Mouse (Mus musculus) bone marrow, adult 2 months (tissue): ENCODE results near the gene Il1r2. TPM values are rescaled to one million over a fixed set of nuclear protein-coding genes. Genes with fewer than 3 reads are reported as not detected.

Experiments used
- H3K27ac ChIP-seq: fragments of 200-500 bp; 2 replicates; pipeline ENCODE4 v1.5.1; 2012; ENCODE audit warnings: low read depth, mild to moderate bottlenecking, control low read depth, inconsistent platforms, low read length; ENCODE audit not compliant: control insufficient read depth, poor library complexity, insufficient read depth
- H3K4me1 ChIP-seq: fragments of 200-500 bp; 2 replicates; pipeline ENCODE4 v1.6.1; 2011; ENCODE audit warnings: low read length; ENCODE audit not compliant: control insufficient read depth, insufficient read depth
- H3K4me3 ChIP-seq: fragments of 200-500 bp; replicated peaks from 2 replicates; pipeline ENCODE3; 2011; ENCODE audit warnings: mild to moderate bottlenecking, low read depth, low read length, control low read depth; ENCODE audit not compliant: control insufficient read depth
- CTCF ChIP-seq: fragments of 200-500 bp; IDR thresholded peaks from 2 replicates; pipeline ENCODE4 v1.5.1; 2011; ENCODE audit warnings: low read length, control low read depth; ENCODE audit not compliant: control insufficient read depth, insufficient read depth
- POLR2A ChIP-seq: fragments of 200-500 bp; IDR thresholded peaks from 2 replicates; pipeline ENCODE4 v1.6.1; 2011; ENCODE audit warnings: low read depth, mild to moderate bottlenecking, control low read depth, low read length, borderline replicate concordance; ENCODE audit not compliant: control insufficient read depth
- WGBS: fragments of 180-500 bp; shearing (Covaris S2); methylation state at CpG from one replicate; pipeline ENCODE4 v1.1.7; 2018; 5-methylcytosine and 5-hydroxymethylcytosine counted together
- polyA plus RNA-seq: library from polyadenylated mRNA; stranded (reverse); fragments of >200 nt; gene quantifications from 2 replicates; pipeline ENCODE4 v1.2.4, GENCODE M21; 2011; ENCODE audit warnings: low replicate concordance; ENCODE audit not compliant: missing spikeins, insufficient read depth, insufficient read length

Gene Il1r2
- 10.6 and 36.8 TPM in 2 replicates for polyA plus RNA-seq

DNA sequence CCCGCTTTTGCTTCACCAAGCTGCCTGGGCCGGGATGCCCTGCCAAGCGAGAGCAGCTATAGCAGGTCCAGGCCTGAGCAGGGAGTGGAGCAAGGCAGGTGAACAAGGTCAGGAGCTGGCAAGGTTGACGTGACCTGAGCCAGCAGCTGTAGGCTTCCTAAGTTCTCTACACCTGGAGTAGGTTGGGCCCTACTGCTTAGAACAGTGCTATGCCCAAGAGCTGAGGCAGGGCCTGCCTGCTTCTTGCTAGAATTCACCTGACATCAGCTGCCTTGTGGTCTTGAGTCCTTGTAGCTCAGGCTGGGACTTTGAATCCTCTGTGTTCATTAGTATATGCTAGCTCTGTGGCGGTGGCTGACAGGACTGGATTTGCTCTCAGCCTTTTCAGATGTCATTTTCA is at the start of gene Il1r2:
Il1r2 (plus strand) TSS at position 301 of the 400 bp plus-strand sequence.
- TF ChIP-seq CTCF (no peak), POLR2A (no peak)
- no peak within 1 kb of the TSS for H3K27ac ChIP-seq
- no peaks in the 10 kb centered on the region for H3K4me1 ChIP-seq
- no peak within 1 kb of the TSS for H3K4me3 ChIP-seq
- WGBS, result 86% methylated on average over 5 of the region's 5 CpGs

- Histone ChIP-seq H3K4me1 (peaks cover 10% of the 10 kb centered on the region), H3K27ac (no peak overlapping the region), H3K4me3 (no peak overlapping the region)
- TF ChIP-seq POLR2A (no peak), CTCF (no peak)
- WGBS, result 92% methylated on average over 27 of the region's 27 CpGs
These were observed 49.1 kb upstream of the Il1r2 start for GRCm38 (mm10) chr1:40024554-40025320.

DNA sequence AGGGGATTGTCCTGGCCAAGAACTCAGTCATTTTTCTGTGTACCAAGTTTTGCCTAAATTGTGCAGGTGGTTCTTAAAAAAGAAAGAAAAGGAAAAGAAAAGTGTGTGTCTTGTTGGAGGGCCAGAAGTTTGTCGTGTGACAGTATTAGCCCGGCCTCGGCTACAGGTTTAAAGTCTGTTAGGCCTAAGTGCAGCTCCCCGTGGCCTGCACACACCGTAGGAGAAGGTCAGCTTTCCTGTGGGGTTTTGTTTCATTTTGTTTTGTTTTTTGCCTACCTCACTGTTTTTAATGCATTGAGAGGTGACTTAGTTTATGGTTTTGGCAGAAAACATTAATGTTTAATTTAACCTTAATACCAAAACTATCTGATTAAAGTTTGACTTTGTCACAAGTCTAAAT is 48.5 kb upstream of the Il1r2 start:
- no peak overlapping the region for H3K27ac ChIP-seq
- TF ChIP-seq POLR2A (no peak), CTCF (no peak)
- peaks cover 12% of the 10 kb centered on the region for H3K4me1 ChIP-seq
- H3K4me3 ChIP-seq, result no peak overlapping the region
- WGBS, result 89% methylated on average over 5 of the region's 5 CpGs

- WGBS, result 45% methylated on average over 7 of the region's 7 CpGs
- Histone ChIP-seq H3K4me3 (no peak overlapping the region), H3K4me1 (peaks cover 17% of the 10 kb centered on the region), H3K27ac (no peak overlapping the region)
- TF ChIP-seq POLR2A (no peak), CTCF (no peak)
These were observed 46.7 kb upstream of the Il1r2 start for GRCm38 (mm10) chr1:40027116-40027620.

- H3K4me3 ChIP-seq, result no peak overlapping the region
These were observed 45.5 kb upstream of the Il1r2 start for GRCm38 (mm10) chr1:40028207-40028998.

GRCm38 (mm10) chr1:40029597-40029996 is 44.3 kb upstream of the Il1r2 start:
- 88% methylated on average over 5 of the region's 5 CpGs for WGBS
- Histone ChIP-seq H3K27ac (no peak overlapping the region), H3K4me3 (no peak overlapping the region), H3K4me1 (peaks cover 14% of the 10 kb centered on the region)
- no peak for TF ChIP-seq POLR2A
- TF ChIP-seq CTCF, result no peak

More at GRCm38 (mm10) chr1:40028207-40028998, 45.5 kb upstream of the Il1r2 start:
- H3K4me1 ChIP-seq, result peaks cover 12% of the 10 kb centered on the region
- no peak overlapping the region for H3K27ac ChIP-seq
- WGBS, result 81% methylated on average over 12 of the region's 12 CpGs
- no peak for TF ChIP-seq CTCF
- TF ChIP-seq POLR2A, result no peak

DNA sequence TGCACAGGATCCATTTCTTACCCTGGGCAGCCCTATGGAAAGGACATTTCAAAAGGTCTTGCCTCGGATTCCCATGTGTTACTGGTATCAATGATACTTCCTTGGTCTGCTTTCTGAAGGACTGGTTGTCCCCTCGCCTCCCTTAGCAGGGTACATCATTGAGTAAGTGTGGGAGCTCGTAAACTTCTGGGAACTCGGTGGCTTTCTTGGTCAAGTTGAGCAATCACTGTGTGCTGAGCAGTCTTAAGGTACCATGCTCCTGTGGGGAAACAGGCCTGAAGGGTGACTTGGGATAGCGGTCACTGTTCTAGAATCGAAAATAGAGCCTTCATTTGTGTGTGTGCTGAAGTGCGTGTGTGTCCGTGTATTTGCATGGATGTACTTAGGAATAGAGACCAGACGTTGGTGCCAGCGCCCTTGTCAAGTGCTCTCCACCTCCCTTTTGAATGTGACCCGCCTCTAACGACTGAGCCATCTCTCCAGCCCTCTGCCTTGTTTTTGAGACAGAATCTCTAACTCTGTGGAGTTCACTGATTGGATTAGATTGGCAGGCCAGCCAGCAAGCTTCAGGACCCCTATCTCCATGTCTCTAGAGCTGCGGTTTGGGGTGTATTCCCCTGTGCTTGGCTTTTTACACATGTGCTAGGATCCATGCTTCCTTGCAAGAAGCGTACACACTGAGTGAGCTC is 43.4 kb upstream of the Il1r2 start:
- TF ChIP-seq CTCF (no peak), POLR2A (no peak)
- 51% methylated on average over 14 of the region's 14 CpGs for WGBS
- Histone ChIP-seq H3K4me3 (no peak overlapping the region), H3K27ac (no peak overlapping the region), H3K4me1 (peaks cover 14% of the 10 kb centered on the region)

- Histone ChIP-seq H3K4me3 (no peak overlapping the region), H3K4me1 (peaks cover 14% of the 10 kb centered on the region), H3K27ac (no peak overlapping the region)
- WGBS, result 81% methylated on average over 8 of the region's 8 CpGs
- no peak for TF ChIP-seq POLR2A
- TF ChIP-seq CTCF, result no peak
These were observed 42.9 kb upstream of the Il1r2 start for GRCm38 (mm10) chr1:40030976-40031356.
